ENCODE assay signal across 10 mouse cellular contexts in genomic region chr12:29527048-29527761, GRCm38 (mm10). TPM values are rescaled to one million over a fixed set of nuclear protein-coding genes. Genes with fewer than 3 reads are reported as not detected.
DNase-seq lines count a peak whose midpoint lies in the region; ATAC-seq and TF ChIP-seq lines count a peak whose summit lies in the region.
"Had no signal": no experiment of that assay in that cellular context is flagged by ENCODE, and none has a peak within 500 bp of the region (broad histone marks: within the 10 kb centered on the region; RNA-seq: fewer than 3 reads in every experiment).

No protein-coding gene starts in this region.

- no peaks in the 10 kb centered on the region for H3K9me3 ChIP-seq in heart, embryonic 15.5 days (replicated peaks)
- H3K9me3 ChIP-seq in heart, postnatal 0 days (replicated peaks; ENCODE audit: control insufficient read depth, low read length): no peaks in the 10 kb centered on the region

- no peak overlapping the region for H3K9ac ChIP-seq in heart, embryonic 15.5 days
- no peak overlapping the region; the same call in 1 of the 2 replicates for H3K9ac ChIP-seq in heart, postnatal 0 days (replicated peaks; ENCODE audit: low read depth, low read length)

- DNase-seq in heart, postnatal 4 days: no peak
- DNase-seq in cerebellum, postnatal 36 days: peak; percentile 79 to 84
- no peak for DNase-seq in heart, postnatal 0 days (ENCODE audit: low spot score)
- DNase-seq in left cerebral cortex, postnatal 14 days (ENCODE audit: low spot score in 2 of 2): peak; percentile 80 to 94
- peak; percentile 82 for DNase-seq in right cerebral cortex, adult 18-20 months
- DNase-seq in B cell, adult 2 months: no peak
- no peak for DNase-seq in adipocyte (ENCODE audit: low spot score)

- H3K36me3 ChIP-seq in heart, embryonic 15.5 days: no peaks in the 10 kb centered on the region
- H3K36me3 ChIP-seq in heart, postnatal 0 days (replicated peaks; ENCODE audit: control insufficient read depth, insufficient read depth, low read length): no peaks in the 10 kb centered on the region

- ATAC-seq in heart, embryonic 15.5 days (replicated peaks; ENCODE audit: insufficient number of reproducible peaks, insufficient read depth, low FRiP score, low read depth): no peak
- ATAC-seq in heart, postnatal 0 days (ENCODE audit: insufficient read depth, low read depth): no peak

- intact Hi-C loops in left cerebral cortex, postnatal 14 days (cut with DNase I): loop anchor here (2.0 kb wide), 1 partner anchor 184 kb away; no protein-coding TSS in a partner anchor

- H3K4me1 ChIP-seq in heart, embryonic 15.5 days (replicated peaks): peaks cover 5% of the 10 kb centered on the region; the same call in 1 of the 2 replicates
- peaks cover 8% of the 10 kb centered on the region; the same call in 1 of the 2 replicates for H3K4me1 ChIP-seq in heart, postnatal 0 days (ENCODE audit: control insufficient read depth, insufficient read depth)

- TF ChIP-seq CTCF in heart, postnatal 0 days (IDR thresholded peaks at IDR 0.05; ENCODE audit: low read depth): no peak

- peak overlapping the region; percentile 39 for H3K4me3 ChIP-seq in heart, embryonic 15.5 days
- H3K4me3 ChIP-seq in heart, postnatal 0 days (ENCODE audit: low read depth, low read length): peak overlapping the region; percentile 32

- peak overlapping the region; percentile 59 for H3K4me2 ChIP-seq in heart, embryonic 15.5 days
- peak overlapping the region; percentile 55 for H3K4me2 ChIP-seq in heart, postnatal 0 days (ENCODE audit: low read depth, low read length)

- H3K27me3 ChIP-seq in heart, embryonic 15.5 days: peaks cover 30% of the 10 kb centered on the region
- H3K27me3 ChIP-seq in heart, postnatal 0 days (ENCODE audit: control insufficient read depth, insufficient read depth, low read length): peaks cover 16% of the 10 kb centered on the region

- H3K27ac ChIP-seq in heart, embryonic 15.5 days: no peak overlapping the region
- H3K27ac ChIP-seq in heart, postnatal 0 days (ENCODE audit: low read depth): no peak overlapping the region

- 3% methylated on average over 27 of the region's 27 CpGs for WGBS in heart, embryonic 15.5 days
- 2% methylated on average over 27 of the region's 27 CpGs for WGBS in heart, postnatal 0 days

- no peak for TF ChIP-seq EP300 in heart, postnatal 0 days (IDR thresholded peaks at IDR 0.05; ENCODE audit: low read depth)

RNA-seq across cellular contexts. Expression of gene Myt1l, which starts 1.0 kb away (rescaled TPM):
- polyA plus RNA-seq in heart, embryonic 15.5 days (2015; fragmentation: Nextera tagmentation; extraction: Ambion mirVana): 0.05 and 0.82 TPM in 2 replicates
- total RNA-seq in heart, postnatal 4 days (2021): under 1 TPM; 0.05 to 0.21 TPM
- total RNA-seq in heart, postnatal 0 days (2014; rRNA removed; ENCODE audit: low replicate concordance): 0.34 TPM in 1 of 2 replicates, not detected in the other
- 0.05 TPM in 1 of 2 replicates, not detected in the other for polyA plus RNA-seq in heart, postnatal 0 days (2015; fragmentation: Nextera tagmentation; extraction: Ambion mirVana)
- total RNA-seq in left cerebral cortex, postnatal 14 days (2021): 100 to 1,000 TPM; 230 to 239 TPM
- total RNA-seq: liver, adult 2 months; MEL had no signal
- polyA plus RNA-seq: liver, adult 2 months had no signal

Comparison
In these comparisons a context has a peak if more than half of its experiments do, and no peak if none do; other contexts are left out.
1. DNase-seq: peak in cerebellum, postnatal 36 days (2 of 2), left cerebral cortex, postnatal 14 days (2 of 2) and right cerebral cortex, adult 18-20 months (single experiment); none in heart, postnatal 4 days (single experiment), heart, postnatal 0 days (single experiment), B cell, adult 2 months (0 of 2) and adipocyte (single experiment).
2. RNA of gene Myt1l, which starts 1.0 kb away (total RNA-seq): 230 to 239 TPM in left cerebral cortex, postnatal 14 days; 0.34 TPM in heart, postnatal 0 days and 0.05 to 0.21 TPM in heart, postnatal 4 days; every median in the first group is over 100 times any median in the second.